Mouse (Mus musculus): Measurements from ENCODE around the gene Fbxl21.

Fbxl21 gene

GRCm38 (mm10) chr13:56582720-56583119, 60.4 kb downstream of the Fbxl21 start:
- no peak for DNase-seq

GRCm38 (mm10) chr13:56586046-56586445, 63.8 kb downstream of the Fbxl21 start:
- no peak for DNase-seq

Measured in lung, postnatal 4 days (tissue).